Mouse (Mus musculus) kidney, adult 2 months (tissue): ENCODE data around the gene Gm21983. TPM values are rescaled to one million over a fixed set of nuclear protein-coding genes. Genes with fewer than 3 reads are reported as not detected.

Source experiments
- DNase-seq: peaks from one replicate; pipeline ENCODE4 v3.0.0; 2021
- H3K27ac ChIP-seq: fragments of 200-500 bp; 2 replicates; pipeline ENCODE4 v1.5.1; 2012; ENCODE audit warnings: low read depth, low read length, control low read depth, inconsistent platforms; ENCODE audit not compliant: insufficient read depth
- H3K27me3 ChIP-seq: fragments of 200-500 bp; replicated peaks from 2 replicates; pipeline ENCODE4 v1.6.1; 2012; ENCODE audit warnings: mild to moderate bottlenecking, moderate library complexity, low read length, inconsistent platforms; ENCODE audit not compliant: control insufficient read depth, insufficient read depth
- H3K36me3 ChIP-seq: fragments of 200-500 bp; 2 replicates; pipeline ENCODE4 v1.6.1; 2012; ENCODE audit warnings: mild to moderate bottlenecking, moderate library complexity, low read length, inconsistent platforms; ENCODE audit not compliant: control insufficient read depth, insufficient read depth
- H3K4me1 ChIP-seq: fragments of 200-500 bp; 2 replicates; pipeline ENCODE4 v1.6.1; 2011; ENCODE audit warnings: low read length; ENCODE audit not compliant: control insufficient read depth, insufficient read depth
- H3K4me3 ChIP-seq: fragments of 200-500 bp; 2 replicates; pipeline ENCODE4 v1.5.1; 2011; ENCODE audit warnings: mild to moderate bottlenecking, low read depth, low read length, control low read depth; ENCODE audit not compliant: insufficient read depth
- CTCF ChIP-seq: fragments of 200-500 bp; conservative IDR thresholded peaks from 2 replicates; pipeline ENCODE4 v1.5.1; 2011; ENCODE audit warnings: low read depth, mild to moderate bottlenecking, control low read depth, low read length, moderate library complexity, mixed read lengths; ENCODE audit not compliant: insufficient read depth, insufficient read length
- POLR2A ChIP-seq: fragments of 200-500 bp; IDR thresholded peaks from one replicate; pipeline ENCODE4 v1.6.1; 2011; ENCODE audit warnings: low read depth, low read length, control low read depth
- WGBS: fragments of 180-500 bp; shearing (Covaris S2); methylation state at CpG from one replicate; pipeline ENCODE4 v1.1.7; 2018; 5-methylcytosine and 5-hydroxymethylcytosine counted together
- polyA plus RNA-seq: library from polyadenylated mRNA; depleted of rRNA; stranded (reverse); fragments of >200 nt; gene quantifications from 2 replicates; pipeline ENCODE4 v1.2.3, GENCODE M21; 2012; rRNA removed

The Gm21983 gene
- polyA plus RNA-seq, 1 experiment: not detected

GRCm38 (mm10) chr7:27124969-27125368 is 55.9 kb downstream of the Gm21983 start:
- DNase-seq: no peak
- Histone ChIP-seq H3K27ac (no peak overlapping the region), H3K4me1 (peaks cover 11% of the 10 kb centered on the region; the same call in 1 of the 2 replicates), H3K4me3 (no peak overlapping the region), H3K27me3 (no peaks in the 10 kb centered on the region), H3K36me3 (no peaks in the 10 kb centered on the region)
- TF ChIP-seq CTCF (no peak), POLR2A (no peak)
- 88% methylated on average over 4 of the region's 4 CpGs for WGBS

- Histone ChIP-seq H3K4me1 (peaks cover 8% of the 10 kb centered on the region; the same call in 1 of the 2 replicates), H3K27me3 (no peaks in the 10 kb centered on the region), H3K4me3 (no peak overlapping the region), H3K27ac (no peak overlapping the region), H3K36me3 (no peaks in the 10 kb centered on the region)
- WGBS: 72% methylated on average over 5 of the region's 5 CpGs
- DNase-seq: no peak
- TF ChIP-seq POLR2A (no peak), CTCF (no peak)
These were observed 56.5 kb downstream of the Gm21983 start for GRCm38 (mm10) chr7:27124305-27124832.

GRCm38 (mm10) chr7:27119676-27120075 is 61.2 kb downstream of the Gm21983 start, which contains the start of gene Cyp2f2:
Cyp2f2 (plus strand) TSS chr7:27119909.
- no peak within 1 kb of the TSS for H3K27ac ChIP-seq
- no peaks in the 10 kb centered on the region; the same call in 1 of the 2 replicates for H3K4me1 ChIP-seq
- H3K4me3 ChIP-seq: no peak within 1 kb of the TSS
- DNase-seq: no peak
- no peaks in the 10 kb centered on the region for H3K27me3 ChIP-seq
- H3K36me3 ChIP-seq: no peaks in the 10 kb centered on the region
- TF ChIP-seq POLR2A (no peak), CTCF (no peak)

Other genes with a start within 250 kb of the Gm21983 start
- not detected in 2 replicates for gene Cyp2a22, start 241.7 kb downstream of the Gm21983 start, polyA plus RNA-seq
- not detected in 2 replicates for gene Cyp2a12, start 152.0 kb downstream of the Gm21983 start, polyA plus RNA-seq
- gene Cyp2f2, start 61.2 kb downstream of the Gm21983 start, polyA plus RNA-seq: 5.3 and 6.5 TPM in 2 replicates
- not detected in 2 replicates for gene Cyp2t4, start 27.4 kb downstream of the Gm21983 start, polyA plus RNA-seq
- 84.9 and 93.7 TPM in 2 replicates for gene Egln2, start 14.3 kb downstream of the Gm21983 start, polyA plus RNA-seq
- 55.9 and 57.4 TPM in 2 replicates for gene Rab4b, start 2.2 kb downstream of the Gm21983 start, polyA plus RNA-seq
- 6.4 and 7.7 TPM in 2 replicates for gene Mia, start 71 bp upstream of the Gm21983 start, polyA plus RNA-seq
- 8.2 and 9.6 TPM in 2 replicates for gene BC024978, start 14.7 kb upstream of the Gm21983 start, polyA plus RNA-seq
- gene Snrpa, start 15.2 kb upstream of the Gm21983 start, polyA plus RNA-seq: 127 and 131 TPM in 2 replicates
- gene Itpkc, start 47.6 kb upstream of the Gm21983 start, polyA plus RNA-seq: 6.8 and 7.0 TPM in 2 replicates
- 43.1 and 50.3 TPM in 2 replicates for gene Coq8b, start 51.9 kb upstream of the Gm21983 start, polyA plus RNA-seq
- gene Numbl, start 77.3 kb upstream of the Gm21983 start, polyA plus RNA-seq: 6.0 and 7.9 TPM in 2 replicates
- gene Ltbp4, start 156.6 kb upstream of the Gm21983 start, polyA plus RNA-seq: 76.9 and 84.7 TPM in 2 replicates
- gene Shkbp1, start 174.9 kb upstream of the Gm21983 start, polyA plus RNA-seq: 39.2 and 45.5 TPM in 2 replicates
- 0.39 TPM in 1 of 2 replicates, not detected in the other for gene Gm20479, start 176.3 kb upstream of the Gm21983 start, polyA plus RNA-seq